Mouse (Mus musculus): ENCODE measurements at regions not wholly inside any gene's neighbourhood (a gene's known extent, or its start where the extent isn't known, plus 50 kb on each side); places are given as distances from the start of the nearest gene placed in this dataset.

- no peak for ATAC-seq (replicated peaks; ENCODE audit: low FRiP score, poor library complexity, severe bottlenecking)
Observed at GRCm38 (mm10) chr9:47323051-47323450, 206.9 kb upstream of the Cadm1 start.

GRCm38 (mm10) chr9:47327575-47327974 is 202.4 kb upstream of the Cadm1 start:
- ATAC-seq (replicated peaks; ENCODE audit: low FRiP score, poor library complexity, severe bottlenecking): no peak

- ATAC-seq (replicated peaks; ENCODE audit: low FRiP score, poor library complexity, severe bottlenecking): no peak
Observed at GRCm38 (mm10) chr9:47332929-47333328, 197.0 kb upstream of the Cadm1 start.

- ATAC-seq (replicated peaks; ENCODE audit: low FRiP score, poor library complexity, severe bottlenecking): no peak
Observed at GRCm38 (mm10) chr9:47338221-47338620, 191.8 kb upstream of the Cadm1 start.

- peak; percentile 49; the same call in 1 of the 2 replicates for ATAC-seq (replicated peaks; ENCODE audit: low FRiP score, poor library complexity, severe bottlenecking)
Observed at GRCm38 (mm10) chr9:47346527-47347111, 183.4 kb upstream of the Cadm1 start.

GRCm38 (mm10) chr9:47350301-47350700 is 179.7 kb upstream of the Cadm1 start:
- ATAC-seq (replicated peaks; ENCODE audit: low FRiP score, poor library complexity, severe bottlenecking): no peak

- no peak for ATAC-seq (replicated peaks; ENCODE audit: low FRiP score, poor library complexity, severe bottlenecking)
Observed at GRCm38 (mm10) chr9:47351036-47351435, 178.9 kb upstream of the Cadm1 start.

- no peak for ATAC-seq (replicated peaks; ENCODE audit: low FRiP score, poor library complexity, severe bottlenecking)
Observed at GRCm38 (mm10) chr9:47353017-47353416, 177.0 kb upstream of the Cadm1 start.

- no peak for ATAC-seq (replicated peaks; ENCODE audit: low FRiP score, poor library complexity, severe bottlenecking)
Observed at GRCm38 (mm10) chr9:47353972-47354371, 176.0 kb upstream of the Cadm1 start.

- ATAC-seq (replicated peaks; ENCODE audit: low FRiP score, poor library complexity, severe bottlenecking): no peak
Observed at GRCm38 (mm10) chr9:47354423-47354822, 175.6 kb upstream of the Cadm1 start.

GRCm38 (mm10) chr9:47354866-47355265 is 175.1 kb upstream of the Cadm1 start:
- no peak for ATAC-seq (replicated peaks; ENCODE audit: low FRiP score, poor library complexity, severe bottlenecking)

GRCm38 (mm10) chr9:47357756-47358399 is 172.1 kb upstream of the Cadm1 start:
- no peak for ATAC-seq (replicated peaks; ENCODE audit: low FRiP score, poor library complexity, severe bottlenecking)

- ATAC-seq (replicated peaks; ENCODE audit: low FRiP score, poor library complexity, severe bottlenecking): no peak
Observed at GRCm38 (mm10) chr9:47358400-47358767, 171.6 kb upstream of the Cadm1 start.

- ATAC-seq (replicated peaks; ENCODE audit: low FRiP score, poor library complexity, severe bottlenecking): no peak
Observed at GRCm38 (mm10) chr9:47363086-47363485, 166.9 kb upstream of the Cadm1 start.

- ATAC-seq (replicated peaks; ENCODE audit: low FRiP score, poor library complexity, severe bottlenecking): no peak
Observed at GRCm38 (mm10) chr9:47364762-47365161, 165.2 kb upstream of the Cadm1 start.

- no peak for ATAC-seq (replicated peaks; ENCODE audit: low FRiP score, poor library complexity, severe bottlenecking)
Observed at GRCm38 (mm10) chr9:47367266-47367957, 162.6 kb upstream of the Cadm1 start.

GRCm38 (mm10) chr9:47368015-47368901 is 161.7 kb upstream of the Cadm1 start:
- ATAC-seq (replicated peaks; ENCODE audit: low FRiP score, poor library complexity, severe bottlenecking): no peak

- no peak for ATAC-seq (replicated peaks; ENCODE audit: low FRiP score, poor library complexity, severe bottlenecking)
Observed at GRCm38 (mm10) chr9:47372296-47372695, 157.7 kb upstream of the Cadm1 start.

- ATAC-seq (replicated peaks; ENCODE audit: low FRiP score, poor library complexity, severe bottlenecking): no peak
Observed at GRCm38 (mm10) chr9:47374086-47374485, 155.9 kb upstream of the Cadm1 start.

- ATAC-seq (replicated peaks; ENCODE audit: low FRiP score, poor library complexity, severe bottlenecking): no peak
Observed at GRCm38 (mm10) chr9:47376645-47377044, 153.3 kb upstream of the Cadm1 start.
